Mouse (Mus musculus) heart, postnatal 0 days (tissue): Measurements from ENCODE around the gene Trmt11. TPM values are rescaled to one million over a fixed set of nuclear protein-coding genes. Genes with fewer than 3 reads are reported as not detected.
A peak's percentile ranks its signal among the peaks of the same experiment; 100 is the strongest.

Experiments
- ATAC-seq: fragments of 200-750 bp; cut with Nextera tagmentation; 2 replicates; pipeline ENCODE4 v1.8.0; 2017; ENCODE audit warnings: low read depth, moderate number of reproducible peaks, moderate library complexity; ENCODE audit not compliant: insufficient read depth
- DNase-seq: peaks from one replicate; pipeline ENCODE4 v3.0.0-alpha.2; 2016; ENCODE audit warnings: low spot score
- H3K27ac ChIP-seq: fragments of 300-500 bp; sonication (generic); 2 replicates; pipeline ENCODE4 v1.5.1; 2014; ENCODE audit warnings: low read depth, mild to moderate bottlenecking
- H3K27me3 ChIP-seq: fragments of 300-500 bp; sonication (generic); 2 replicates; pipeline ENCODE4 v1.6.1; 2014; ENCODE audit warnings: low read length, mixed read lengths; ENCODE audit not compliant: control insufficient read depth, insufficient read depth
- H3K36me3 ChIP-seq: fragments of 300-500 bp; sonication (generic); replicated peaks from 2 replicates; pipeline ENCODE4 v1.6.1; 2014; ENCODE audit warnings: low read length, mixed read lengths; ENCODE audit not compliant: control insufficient read depth, insufficient read depth
- H3K4me1 ChIP-seq: fragments of 300-500 bp; sonication (generic); 2 replicates; pipeline ENCODE4 v1.6.1; 2014; ENCODE audit warnings: antibody characterized with exemption; ENCODE audit not compliant: control insufficient read depth, insufficient read depth
- H3K4me2 ChIP-seq: fragments of 300-500 bp; sonication (generic); 2 replicates; pipeline ENCODE4 v1.6.1; 2014; ENCODE audit warnings: low read depth, mild to moderate bottlenecking, low read length, moderate library complexity
- H3K4me3 ChIP-seq: fragments of 300-500 bp; sonication (generic); 2 replicates; pipeline ENCODE4 v1.5.1; 2014; ENCODE audit warnings: low read depth, low read length
- H3K9ac ChIP-seq: fragments of 300-500 bp; sonication (generic); replicated peaks from 2 replicates; pipeline ENCODE4 v1.6.1; 2014; ENCODE audit warnings: low read depth, low read length, mixed read lengths
- H3K9me3 ChIP-seq: fragments of 300-500 bp; sonication (generic); replicated peaks from 2 replicates; pipeline ENCODE4 v1.6.1; 2016; ENCODE audit warnings: low read length; ENCODE audit not compliant: control insufficient read depth
- CTCF ChIP-seq: IDR thresholded peaks from 2 replicates; pipeline ENCODE4 v1.5.1; 2016; ENCODE audit warnings: antibody characterized with exemption, control low read depth, low read depth
- EP300 ChIP-seq: IDR thresholded peaks from 2 replicates; pipeline ENCODE4 v1.6.1; 2016; ENCODE audit warnings: antibody characterized with exemption, low read depth
- WGBS: fragments of 180-500 bp; shearing (Covaris S2); extraction: QIAGEN DNeasy Blood & Tissue Kit; methylation state at CpG from one replicate; pipeline ENCODE4 v1.1.7; 2014; 5-methylcytosine and 5-hydroxymethylcytosine counted together
- polyA plus RNA-seq: library from polyadenylated mRNA; unstranded; fragments of >200 nt; fragmentation: Nextera tagmentation; extraction: Ambion mirVana; gene quantifications from 2 replicates; pipeline ENCODE4 v1.2.1, GENCODE M21; 2015
- total RNA-seq: library from RNA; depleted of rRNA; stranded (reverse); fragments of >200 nt; gene quantifications from 2 replicates; pipeline ENCODE4 v1.2.3, GENCODE M21; 2014; ENCODE audit warnings: low replicate concordance

The Trmt11 gene
- total and polyA plus RNA-seq, 2 experiments from 2014 or later, result 9.1 to 11.3 TPM

GRCm38 (mm10) chr10:30527122-30527521 lies 73.4 kb downstream of the Trmt11 start:
- Histone ChIP-seq H3K36me3 (0 out of 2 replicates have a peak, but pooled peaks cover 6% of the 10 kb centered on the region), H3K4me2 (no peak overlapping the region), H3K27ac (no peak overlapping the region), H3K9me3 (no peaks in the 10 kb centered on the region), H3K27me3 (no peaks in the 10 kb centered on the region), H3K4me3 (no peak overlapping the region), H3K4me1 (no peaks in the 10 kb centered on the region), H3K9ac (no peak overlapping the region)
- WGBS, result 36% methylated on average over 1 of the region's 1 CpGs
- peak; percentile 70 for ATAC-seq
- DNase-seq, result no peak
- TF ChIP-seq EP300 (no peak), CTCF (no peak)

GRCm38 (mm10) chr10:30521727-30522126 lies 78.8 kb downstream of the Trmt11 start:
- ATAC-seq (no peak), DNase-seq (no peak)
- no peak for TF ChIP-seq CTCF
- TF ChIP-seq EP300, result no peak
- Histone ChIP-seq H3K36me3 (no peaks in the 10 kb centered on the region), H3K9me3 (no peaks in the 10 kb centered on the region), H3K4me2 (no peak overlapping the region), H3K4me1 (0 out of 2 replicates have a peak, but pooled peaks cover 7% of the 10 kb centered on the region), H3K4me3 (no peak overlapping the region), H3K27me3 (no peaks in the 10 kb centered on the region), H3K9ac (no peak overlapping the region), H3K27ac (no peak overlapping the region)

- Histone ChIP-seq H3K9me3 (no peaks in the 10 kb centered on the region), H3K36me3 (no peaks in the 10 kb centered on the region), H3K4me1 (0 out of 2 replicates have a peak, but pooled peaks cover 7% of the 10 kb centered on the region), H3K4me3 (no peak overlapping the region), H3K9ac (no peak overlapping the region), H3K27ac (no peak overlapping the region), H3K27me3 (no peaks in the 10 kb centered on the region), H3K4me2 (no peak overlapping the region)
- TF ChIP-seq EP300 (no peak), CTCF (no peak)
- DNase-seq, result no peak
- ATAC-seq, result no peak
- WGBS, result 25% methylated on average over 5 of the region's 5 CpGs
Measured at GRCm38 (mm10) chr10:30519143-30519542, 81.4 kb downstream of the Trmt11 start.

GRCm38 (mm10) chr10:30517224-30517623 lies 83.3 kb downstream of the Trmt11 start:
- no peak for ATAC-seq
- no peaks in the 10 kb centered on the region for H3K27me3 ChIP-seq
- H3K36me3 ChIP-seq, result no peaks in the 10 kb centered on the region
- H3K4me3 ChIP-seq, result no peak overlapping the region
- WGBS, result 44% methylated on average over 2 of the region's 2 CpGs
- no peak overlapping the region for H3K27ac ChIP-seq
- no peak overlapping the region for H3K4me2 ChIP-seq
- no peak overlapping the region for H3K9ac ChIP-seq
- H3K4me1 ChIP-seq, result 0 out of 2 replicates have a peak, but pooled peaks cover 7% of the 10 kb centered on the region
- H3K9me3 ChIP-seq, result no peaks in the 10 kb centered on the region
- TF ChIP-seq EP300 (no peak), CTCF (0 out of 2 replicates have a peak, but pooled peaks have one; percentile 4)
- no peak for DNase-seq

- Histone ChIP-seq H3K4me1 (0 out of 2 replicates have a peak, but pooled peaks cover 7% of the 10 kb centered on the region), H3K36me3 (no peaks in the 10 kb centered on the region), H3K27ac (no peak overlapping the region), H3K4me3 (no peak overlapping the region), H3K4me2 (no peak overlapping the region), H3K9me3 (no peaks in the 10 kb centered on the region), H3K27me3 (no peaks in the 10 kb centered on the region), H3K9ac (no peak overlapping the region)
- no peak for TF ChIP-seq EP300
- no peak for TF ChIP-seq CTCF
- 39% methylated on average over 3 of the region's 3 CpGs for WGBS
- ATAC-seq (no peak), DNase-seq (no peak)
Measured at GRCm38 (mm10) chr10:30516771-30517170, 83.8 kb downstream of the Trmt11 start.

- Histone ChIP-seq H3K27me3 (no peaks in the 10 kb centered on the region), H3K4me1 (no peaks in the 10 kb centered on the region), H3K27ac (no peak overlapping the region), H3K9ac (no peak overlapping the region), H3K4me3 (no peak overlapping the region), H3K4me2 (no peak overlapping the region), H3K36me3 (no peaks in the 10 kb centered on the region), H3K9me3 (no peaks in the 10 kb centered on the region)
- 66% methylated on average over 2 of the region's 2 CpGs for WGBS
- TF ChIP-seq CTCF (no peak), EP300 (no peak)
- DNase-seq, result no peak
- no peak for ATAC-seq
Measured at GRCm38 (mm10) chr10:30504736-30505135, 95.8 kb downstream of the Trmt11 start.
